Mouse (Mus musculus) WW6 (cell line): ENCODE results near the gene 1600014C23Rik.
A peak's percentile ranks its signal among the peaks of the same experiment; 100 is the strongest.

Experiments
- DNase-seq: peaks from one replicate; pipeline ENCODE4 v3.0.0-alpha.2; 2013; ENCODE audit warnings: low read depth, low spot score

1600014C23Rik gene

DNA sequence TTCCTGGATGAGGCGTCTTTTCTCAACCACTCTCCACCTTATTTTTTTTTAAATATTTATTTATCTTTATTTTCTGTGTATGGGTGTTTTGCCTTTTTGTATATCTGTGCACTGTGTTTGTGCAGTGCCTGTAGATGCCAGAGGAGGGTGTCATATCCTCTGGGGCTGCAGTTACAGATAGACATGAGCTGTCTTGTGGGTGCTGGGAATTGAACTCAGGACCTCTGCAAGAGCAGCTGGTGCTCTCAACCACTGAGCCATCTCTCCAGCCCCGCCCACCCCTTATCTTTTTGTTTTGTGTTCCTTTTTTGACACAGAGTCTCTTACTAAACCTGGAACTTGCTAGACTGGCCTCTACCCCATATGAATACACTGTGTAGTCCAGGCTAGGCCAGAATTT lies 6.2 kb downstream of the 1600014C23Rik start:
- DNase-seq = no peak

DNA sequence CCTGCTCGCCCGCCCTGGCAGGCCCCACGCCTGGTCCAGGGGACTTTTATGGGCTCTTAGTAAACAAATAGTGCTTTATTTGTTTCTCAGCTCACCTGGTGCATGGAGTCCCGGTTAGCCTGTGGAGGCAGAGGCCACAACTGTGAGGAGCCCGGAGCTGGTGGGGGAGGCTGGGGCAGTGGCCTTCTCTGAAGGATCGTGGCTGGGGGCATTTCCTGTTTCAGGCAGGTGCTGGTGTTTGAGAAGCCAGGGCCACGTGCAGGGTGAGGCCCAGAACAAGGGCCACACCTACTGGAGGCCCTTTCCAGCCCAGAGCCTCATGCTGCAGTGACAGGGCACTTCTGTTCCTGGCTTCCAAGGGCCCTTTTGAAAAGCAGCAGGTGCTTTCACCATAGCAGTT lies 7.4 kb downstream of the 1600014C23Rik start:
- no peak for DNase-seq

DNA sequence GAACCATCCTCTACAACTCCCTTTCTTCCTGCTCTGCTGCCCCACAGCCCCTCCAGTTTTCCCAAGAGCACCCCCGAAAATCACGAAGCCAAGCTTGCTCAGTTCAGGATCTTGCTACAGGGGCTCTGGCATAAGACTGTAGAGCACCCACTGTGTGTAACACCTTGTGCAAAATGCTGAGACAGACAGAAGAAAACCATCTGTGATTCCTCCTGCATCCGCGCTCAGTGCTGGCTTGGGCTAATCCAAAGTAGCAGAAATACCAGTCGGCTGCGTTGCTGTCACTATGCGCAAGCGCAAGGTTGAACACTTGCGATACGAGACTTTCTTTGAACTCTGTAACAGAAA lies 9.1 kb downstream of the 1600014C23Rik start:
- no peak for DNase-seq

GRCm38 (mm10) chr17:45723732-45724573 lies 9.7 kb downstream of the 1600014C23Rik start:
- peak; percentile 68 for DNase-seq

DNA sequence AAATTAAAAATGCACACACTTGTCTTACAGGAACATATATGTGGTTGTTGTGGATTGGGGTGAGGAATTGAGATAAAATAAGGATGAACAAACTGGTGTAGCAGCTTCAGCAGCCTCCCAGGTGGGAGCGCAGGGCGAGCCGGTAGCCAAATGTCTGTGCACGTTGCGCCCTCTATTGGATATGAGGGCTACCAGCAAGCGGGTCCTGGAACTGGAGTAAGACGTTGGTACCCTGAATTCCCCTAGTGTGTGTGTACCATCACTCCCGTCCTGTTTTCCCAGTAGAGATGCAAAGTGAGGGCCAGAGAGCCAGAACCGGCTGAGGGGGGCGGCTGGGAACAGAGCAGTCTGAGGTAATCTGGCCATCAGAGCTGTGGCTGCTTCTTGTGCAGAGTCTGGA lies 15.3 kb downstream of the 1600014C23Rik start:
- no peak for DNase-seq

DNA sequence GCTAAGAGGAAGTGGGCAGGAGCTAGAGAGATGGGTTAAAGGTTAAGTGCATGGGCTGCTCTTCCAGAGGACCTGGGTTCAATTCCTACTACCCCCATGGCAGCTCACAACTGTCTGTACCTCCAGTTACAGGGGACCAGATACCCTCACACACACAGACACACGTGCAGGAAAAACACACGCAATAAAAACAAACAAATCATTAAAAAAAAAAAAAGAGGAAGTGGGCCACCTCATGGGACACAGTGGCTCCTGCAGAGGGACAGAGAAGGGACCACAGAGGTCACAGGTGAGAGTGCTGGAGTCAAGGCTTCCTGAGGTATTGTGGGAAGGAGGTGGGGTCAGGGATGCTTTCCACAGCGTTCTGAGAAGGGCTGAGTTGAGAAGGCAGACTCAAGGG lies 22.1 kb downstream of the 1600014C23Rik start:
- DNase-seq = no peak

GRCm38 (mm10) chr17:45710407-45710806 lies 23.2 kb downstream of the 1600014C23Rik start:
- no peak for DNase-seq

- DNase-seq = no peak
Measured at GRCm38 (mm10) chr17:45709829-45710228, 23.8 kb downstream of the 1600014C23Rik start.

DNA sequence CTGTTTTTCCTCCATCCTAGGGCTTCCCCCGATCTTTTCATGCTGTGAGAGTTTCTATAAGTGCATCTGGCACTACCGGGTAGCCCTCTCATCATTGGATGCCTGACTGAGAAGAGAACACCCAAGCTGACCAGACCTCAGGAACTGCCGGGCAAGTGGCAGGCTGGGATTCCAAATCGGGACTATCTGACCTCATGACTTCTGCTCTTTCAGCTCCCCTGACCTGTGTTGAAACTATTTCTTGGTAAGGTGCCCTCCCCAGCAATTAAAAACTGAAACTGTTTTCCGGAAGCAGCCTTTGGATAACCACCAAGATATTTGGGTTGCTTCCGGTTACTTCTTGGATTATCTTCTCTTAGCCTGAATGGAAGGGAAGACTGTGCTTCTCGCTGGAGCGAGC lies 25.5 kb downstream of the 1600014C23Rik start:
- DNase-seq = no peak

- DNase-seq = no peak
Measured at GRCm38 (mm10) chr17:45707376-45707775, 26.3 kb downstream of the 1600014C23Rik start.

DNA sequence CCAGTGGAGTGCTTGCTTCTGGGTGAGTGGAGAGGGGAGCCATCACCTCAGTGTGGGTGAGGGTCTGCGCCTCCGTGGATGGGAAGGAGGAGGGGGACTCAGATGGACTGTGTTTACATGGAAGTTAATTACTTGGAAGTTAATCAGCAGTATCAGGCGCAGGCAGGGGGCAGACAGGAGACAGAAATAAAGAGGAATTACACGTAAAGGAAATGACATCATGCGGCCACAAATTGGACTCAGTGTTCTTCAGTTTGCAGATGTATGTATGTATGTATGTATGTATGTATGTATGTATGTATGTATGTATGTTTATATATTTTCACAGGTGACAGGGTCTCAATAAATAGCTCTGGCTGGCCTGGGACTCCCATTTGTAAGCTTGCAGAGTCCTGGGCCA lies 26.8 kb downstream of the 1600014C23Rik start:
- DNase-seq = no peak

- DNase-seq = no peak
Measured at GRCm38 (mm10) chr17:45703187-45703586, 30.5 kb downstream of the 1600014C23Rik start.

- no peak for DNase-seq
Measured at GRCm38 (mm10) chr17:45702254-45702653, 31.4 kb downstream of the 1600014C23Rik start.

- DNase-seq = no peak
Measured at GRCm38 (mm10) chr17:45701236-45701591, 32.4 kb downstream of the 1600014C23Rik start.

GRCm38 (mm10) chr17:45700496-45701235 lies 33.0 kb downstream of the 1600014C23Rik start:
- no peak for DNase-seq

DNA sequence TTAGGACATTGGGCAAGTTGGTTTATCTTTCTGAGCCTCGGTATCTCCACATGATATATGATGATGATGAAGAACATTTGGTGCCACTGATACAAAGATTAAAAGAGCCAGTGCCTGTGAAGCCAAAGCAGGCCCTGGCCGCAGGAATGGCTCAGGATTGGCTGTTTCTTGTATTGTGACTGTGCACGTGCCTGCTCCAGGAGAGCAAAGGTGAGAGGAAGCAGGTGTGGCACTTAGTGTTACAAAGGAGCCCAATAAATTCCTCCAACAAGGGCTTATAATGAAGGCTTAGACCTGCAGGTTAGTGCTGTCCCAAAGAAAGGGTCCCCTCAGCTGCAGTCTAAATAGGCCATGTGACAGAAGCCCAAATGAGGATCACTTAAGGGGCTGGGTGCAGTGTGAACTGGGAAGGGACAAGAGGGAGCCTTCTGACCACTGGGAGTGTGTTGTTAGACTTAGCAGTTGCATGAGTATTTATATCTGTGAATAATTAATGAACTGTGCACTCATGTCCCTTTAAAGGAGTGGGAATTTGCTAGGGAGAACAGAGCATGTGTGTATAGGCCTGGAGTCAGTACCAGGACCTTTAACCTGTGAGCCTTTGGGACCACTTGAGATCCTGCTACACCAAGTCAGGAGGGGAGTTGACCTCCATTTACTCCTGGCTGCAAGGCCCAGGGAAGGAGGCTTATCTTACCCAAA lies 34.5 kb downstream of the 1600014C23Rik start:
- no peak for DNase-seq

DNA sequence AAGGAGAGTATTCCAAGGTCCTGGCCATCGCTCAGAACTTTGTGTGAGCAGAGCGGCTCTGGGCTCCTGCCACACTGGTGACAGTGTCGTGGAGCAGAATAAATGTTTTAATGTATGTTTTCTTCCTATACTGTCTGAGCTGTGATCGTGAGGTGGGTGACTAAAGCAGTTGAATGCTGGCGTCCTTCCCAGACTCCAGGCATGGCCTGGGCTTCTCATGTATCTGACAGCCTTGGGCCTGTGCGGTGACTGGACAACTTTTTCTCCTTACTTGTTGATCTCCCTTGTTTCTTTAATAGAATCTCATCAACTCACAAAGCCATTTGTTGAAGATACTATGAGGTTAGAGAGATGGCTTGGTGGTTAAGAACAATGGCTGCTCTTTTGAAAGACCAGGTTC lies 35.3 kb downstream of the 1600014C23Rik start:
- no peak for DNase-seq

DNA sequence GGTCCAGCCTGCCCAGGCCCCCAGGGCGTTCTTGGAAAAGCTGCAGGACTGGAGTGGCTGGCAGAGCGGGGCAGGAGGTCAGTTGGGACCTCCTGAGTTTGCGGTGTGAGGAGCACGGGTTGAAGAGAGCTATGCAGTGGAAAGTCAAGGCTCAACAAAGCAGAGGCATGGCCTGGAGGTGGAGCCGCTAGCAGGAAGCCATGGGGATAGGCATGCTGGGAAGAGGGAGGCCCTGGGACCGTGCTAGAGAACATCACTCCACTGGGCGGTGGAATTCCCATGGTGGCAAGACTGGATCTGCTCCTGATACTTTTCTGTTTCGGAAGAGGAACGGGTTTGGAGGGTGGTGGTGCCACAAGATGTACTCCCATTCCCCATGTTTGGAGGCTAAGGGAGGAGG lies 36.7 kb downstream of the 1600014C23Rik start:
- no peak for DNase-seq

DNA sequence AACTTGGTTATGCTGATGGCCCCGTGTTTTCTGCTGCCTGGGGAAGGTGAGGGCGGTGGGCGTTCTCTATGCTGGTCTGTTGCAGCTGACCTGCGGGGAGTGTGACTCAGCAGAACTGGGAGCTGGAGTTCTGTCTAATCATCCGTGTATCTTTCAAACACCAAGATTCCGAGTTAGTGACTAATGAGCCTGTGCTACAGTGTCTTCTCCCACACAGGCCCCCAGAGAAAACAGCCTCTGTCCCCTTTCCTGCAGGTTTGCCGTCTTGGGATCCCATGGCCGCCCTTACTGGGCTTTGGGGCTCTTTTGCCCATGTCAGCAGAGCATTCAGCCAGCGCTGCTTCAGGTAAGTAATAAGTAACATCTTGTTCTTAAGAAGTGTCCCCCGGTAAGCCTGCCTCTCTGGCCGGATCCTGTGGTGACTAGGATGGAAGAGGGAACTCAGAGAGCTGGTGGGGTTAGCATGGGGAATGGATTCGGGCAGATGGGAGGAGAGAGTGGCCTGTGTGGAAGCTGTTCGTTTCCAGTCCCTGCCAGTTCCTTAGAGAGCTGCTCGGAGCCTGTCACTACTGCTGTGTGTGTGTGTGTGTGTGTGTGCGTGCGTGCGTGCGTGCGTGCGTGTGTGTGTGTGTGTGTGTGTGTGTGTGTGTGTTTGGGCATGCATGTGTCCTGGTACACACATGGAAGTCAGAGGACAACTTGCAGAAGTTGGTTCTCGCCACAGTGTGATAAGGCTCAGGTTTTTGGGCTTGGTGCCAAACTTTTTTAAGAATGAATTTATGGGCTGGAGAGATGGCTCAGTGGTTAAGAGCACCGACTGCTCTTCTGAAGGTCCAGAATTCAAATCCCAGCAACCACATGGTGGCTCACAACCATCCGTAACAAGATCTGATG lies 38.2 kb downstream of the 1600014C23Rik start:
- no peak for DNase-seq

DNA sequence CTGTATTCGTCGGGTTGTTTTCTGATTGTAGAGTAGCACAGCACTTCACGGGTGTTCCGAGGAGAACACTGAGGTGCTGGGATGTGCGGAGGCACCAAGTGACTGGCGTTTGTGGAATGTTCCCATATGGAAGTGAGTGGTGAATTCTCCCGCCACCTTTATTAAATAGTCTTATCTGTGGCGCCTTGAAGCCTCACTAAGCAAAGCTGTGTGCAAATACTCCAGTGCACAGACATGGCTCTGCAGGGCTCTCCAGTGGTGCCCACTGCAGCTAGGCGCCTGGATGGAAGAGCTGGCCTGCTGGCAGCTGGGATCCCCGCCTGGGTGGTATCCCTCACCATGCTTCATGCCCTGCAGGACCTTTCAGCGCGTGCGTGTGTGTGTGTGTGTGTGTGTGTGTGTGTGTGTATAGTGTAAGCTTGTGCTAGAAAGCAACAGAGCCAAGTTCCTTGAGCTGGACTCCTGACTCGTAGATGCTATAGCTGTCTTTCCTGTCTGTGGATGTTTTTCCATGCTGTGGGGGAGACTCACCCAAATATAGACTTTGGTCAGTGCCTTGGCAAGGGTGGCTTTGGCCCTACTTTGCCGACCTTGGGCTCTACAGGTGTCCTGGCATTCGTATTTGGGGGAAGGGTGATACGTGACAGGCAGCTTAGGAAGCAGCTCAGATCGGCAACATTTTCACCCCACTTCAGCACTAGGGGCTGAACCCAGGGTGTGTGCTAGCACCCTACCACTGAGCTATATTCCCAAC lies 39.7 kb downstream of the 1600014C23Rik start:
- DNase-seq = no peak

DNA sequence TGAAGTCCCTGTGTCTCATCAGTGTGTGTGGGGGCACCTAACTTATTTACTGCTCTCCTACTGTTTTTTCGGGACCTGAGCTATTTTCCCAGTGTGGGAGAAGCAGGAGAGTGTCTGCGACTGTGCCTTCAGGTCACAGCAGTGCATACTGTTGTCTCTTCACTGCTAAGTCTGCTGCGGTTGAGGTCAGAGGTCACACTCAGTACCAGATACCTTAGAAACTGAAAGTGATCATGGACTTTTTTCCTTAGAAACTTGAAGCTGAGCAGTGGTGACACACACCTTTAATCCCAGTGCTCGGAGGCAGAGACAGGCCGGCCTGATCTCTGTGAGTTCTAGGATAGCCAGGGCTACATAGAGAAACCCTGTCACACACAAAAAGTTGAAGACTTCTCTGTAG lies 41.5 kb downstream of the 1600014C23Rik start:
- no peak for DNase-seq
